Mouse (Mus musculus) myocyte (in vitro differentiated cells): ENCODE data around the gene Cd177.

ENCODE experiments used
- MYOD1 ChIP-seq, 3 experiments: IDR thresholded peaks; one replicate each; pipeline ENCODE4 v1.6.1; 2011; ENCODE audit warnings: control low read depth in 2 of 3, low read depth in 2 of 3, mild to moderate bottlenecking in 2 of 3, moderate library complexity in 1 of 3; ENCODE audit not compliant: insufficient read length in 2 of 3, control insufficient read depth in 1 of 3
- POLR2A ChIP-seq: IDR thresholded peaks from one replicate; pipeline ENCODE4 v1.6.1; 2011; ENCODE audit warnings: low read depth, mild to moderate bottlenecking, control low read depth, moderate library complexity; ENCODE audit not compliant: insufficient read length
- REST ChIP-seq: IDR thresholded peaks from one replicate; pipeline ENCODE4 v1.6.1; 2011; ENCODE audit warnings: mild to moderate bottlenecking, control low read depth, moderate library complexity; ENCODE audit not compliant: insufficient read depth, insufficient read length
- TCF12 ChIP-seq: IDR thresholded peaks from one replicate; pipeline ENCODE4 v1.6.1; 2011; ENCODE audit warnings: mild to moderate bottlenecking, control low read depth; ENCODE audit not compliant: poor library complexity, insufficient read depth, severe bottlenecking

GRCm38 (mm10) chr7:24715039-24715438 lies 45.1 kb downstream of the Cd177 start:
- no peak for TF ChIP-seq MYOD1 (IDR thresholded peaks at IDR 0.05; ENCODE audit: control insufficient read depth in 1 of 3, insufficient read length in 2 of 3, low read depth in 2 of 3)
- TF ChIP-seq TCF12, result no peak
- no peak for TF ChIP-seq POLR2A
- TF ChIP-seq REST, result no peak
